Mouse (Mus musculus) adipose tissue, adult 10 weeks (tissue): ENCODE data around the gene Gm13275. TPM values are rescaled to one million over a fixed set of nuclear protein-coding genes. Genes with fewer than 3 reads are reported as not detected.

Source experiments
- polyA plus RNA-seq: library from polyadenylated mRNA; stranded (reverse); fragments of 350-450 nt; fragmentation: Illumina TruSeq; extraction: RNeasy Lipid Tissue Mini Kit (QIAGEN cat#74804); gene quantifications from one replicate; pipeline ENCODE4 v1.2.3, GENCODE M21; 2014; ENCODE audit warnings: low read depth, low replicate concordance

Gm13275 gene
- not detected for polyA plus RNA-seq

DNA sequence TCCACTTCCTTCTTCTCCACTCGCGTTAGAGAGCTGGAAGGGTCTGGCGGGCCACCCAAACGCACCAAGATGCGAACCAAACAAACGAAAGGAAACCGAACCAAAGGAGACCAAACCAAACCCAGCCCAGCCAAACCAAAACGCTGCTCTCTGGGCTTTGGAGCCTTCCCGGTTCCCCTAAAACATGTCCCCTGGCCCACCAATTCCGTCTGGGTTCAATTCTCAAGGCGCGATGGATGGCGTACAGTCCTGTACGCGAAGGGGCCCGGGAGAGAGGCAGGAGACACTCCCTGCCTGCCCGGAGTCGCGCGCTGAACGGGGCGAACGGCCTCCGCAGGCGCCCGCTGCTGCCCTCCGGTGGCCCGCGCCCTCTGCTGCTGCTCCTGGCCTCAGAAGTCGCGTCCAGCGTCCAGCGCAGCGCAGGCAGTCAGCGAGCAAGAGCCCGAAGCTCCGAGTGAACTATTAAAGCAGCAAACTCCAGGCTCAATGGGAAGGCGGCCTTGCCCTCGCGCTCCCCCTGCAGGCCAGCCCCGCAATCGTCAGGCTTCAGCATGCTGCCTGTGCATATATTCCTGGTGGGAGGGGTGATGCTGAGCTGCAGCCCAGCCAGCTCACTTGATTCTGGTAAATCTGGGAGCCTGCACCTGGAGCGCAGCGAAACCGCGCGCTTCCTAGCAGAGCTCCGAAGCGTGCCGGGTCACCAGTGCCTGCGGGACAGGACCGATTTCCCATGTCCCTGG lies at the start of gene Gm13275:
TSS of gene Gm13275 (plus strand) at position 552 of the 740 bp plus-strand sequence.

DNA sequence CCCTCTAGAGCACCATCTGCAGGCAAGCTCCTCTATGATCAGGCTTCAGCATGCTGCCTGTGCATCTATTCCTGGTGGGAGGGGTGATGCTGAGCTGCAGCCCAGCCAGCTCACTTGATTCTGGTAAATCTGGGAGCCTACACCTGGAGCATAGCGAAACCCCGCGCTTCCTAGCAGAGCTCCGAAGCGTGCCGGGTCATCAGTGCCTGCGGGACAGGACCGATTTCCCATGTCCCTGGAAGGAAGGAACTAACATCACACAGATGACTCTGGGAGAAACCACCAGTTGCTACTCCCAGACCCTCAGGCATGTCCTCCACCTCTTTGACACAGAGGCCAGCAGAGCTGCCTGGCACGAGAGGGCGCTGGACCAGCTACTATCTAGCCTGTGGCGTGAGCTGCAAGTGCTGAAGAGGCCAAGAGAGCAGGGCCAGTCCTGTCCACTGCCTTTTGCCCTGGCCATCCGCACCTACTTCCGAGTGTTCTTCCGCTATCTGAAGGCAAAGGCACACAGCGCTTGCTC lies 39.4 kb upstream of the Gm13275 start, which contains the start of gene Gm13271:
TSS of gene Gm13271 (plus strand) at position 51 of the 523 bp plus-strand sequence.

DNA sequence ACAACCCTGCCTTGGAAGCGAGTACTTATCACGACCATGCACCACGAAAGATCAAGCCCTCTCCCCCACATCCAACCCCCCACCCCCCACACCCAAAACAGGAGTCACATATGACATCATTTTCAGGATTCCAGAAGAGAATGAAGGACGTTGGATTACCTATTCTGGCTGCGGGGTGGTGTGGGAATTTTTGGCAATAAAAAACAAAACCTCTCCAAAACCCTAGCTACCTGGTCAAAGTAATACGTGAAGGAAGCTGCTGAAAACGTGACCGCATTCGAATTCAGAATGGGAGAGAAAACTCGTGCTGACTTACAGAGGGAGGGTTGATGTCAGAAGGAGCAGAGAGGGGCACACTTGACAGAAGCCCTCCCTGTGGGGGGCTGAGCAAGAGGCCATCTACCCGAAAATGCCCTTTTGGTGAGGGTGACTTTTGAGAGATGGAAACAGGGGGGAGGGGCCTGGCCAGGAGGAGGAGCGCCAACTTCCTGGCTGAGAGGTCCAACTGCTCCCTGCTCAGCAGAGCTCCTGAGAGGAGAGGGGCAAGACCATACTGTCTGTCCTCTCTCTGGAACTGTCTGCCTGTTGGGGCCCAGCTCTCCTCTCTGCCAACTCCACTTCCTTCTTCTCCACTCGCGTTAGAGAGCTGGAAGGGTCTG lies 34.5 kb upstream of the Gm13275 start, which contains the start of gene Gm13283:
TSS of gene Gm13283 (plus strand) at position 510 of the 659 bp plus-strand sequence.

DNA sequence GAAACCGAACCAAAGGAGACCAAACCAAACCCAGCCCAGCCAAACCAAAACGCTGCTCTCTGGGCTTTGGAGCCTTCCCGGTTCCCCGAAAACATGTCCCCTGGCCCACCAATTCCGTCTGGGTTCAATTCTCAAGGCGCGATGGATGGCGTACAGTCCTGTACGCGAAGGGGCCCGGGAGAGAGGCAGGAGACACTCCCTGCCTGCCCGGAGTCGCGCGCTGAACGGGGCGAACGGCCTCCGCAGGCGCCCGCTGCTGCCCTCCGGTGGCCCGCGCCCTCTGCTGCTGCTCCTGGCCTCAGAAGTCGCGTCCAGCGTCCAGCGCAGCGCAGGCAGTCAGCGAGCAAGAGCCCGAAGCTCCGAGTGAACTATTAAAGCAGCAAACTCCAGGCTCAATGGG lies 20.8 kb upstream of the Gm13275 start, which contains the start of gene Gm13290:
TSS of gene Gm13290 (plus strand) at position 301 of the 400 bp plus-strand sequence.

DNA sequence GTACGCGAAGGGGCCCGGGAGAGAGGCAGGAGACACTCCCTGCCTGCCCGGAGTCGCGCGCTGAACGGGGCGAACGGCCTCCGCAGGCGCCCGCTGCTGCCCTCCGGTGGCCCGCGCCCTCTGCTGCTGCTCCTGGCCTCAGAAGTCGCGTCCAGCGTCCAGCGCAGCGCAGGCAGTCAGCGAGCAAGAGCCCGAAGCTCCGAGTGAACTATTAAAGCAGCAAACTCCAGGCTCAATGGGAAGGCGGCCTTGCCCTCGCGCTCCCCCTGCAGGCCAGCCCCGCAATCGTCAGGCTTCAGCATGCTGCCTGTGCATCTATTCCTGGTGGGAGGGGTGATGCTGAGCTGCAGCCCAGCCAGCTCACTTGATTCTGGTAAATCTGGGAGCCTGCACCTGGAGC lies 17.7 kb upstream of the Gm13275 start, which contains the start of gene Gm13289:
TSS of gene Gm13289 (plus strand) at position 301 of the 400 bp plus-strand sequence.

DNA sequence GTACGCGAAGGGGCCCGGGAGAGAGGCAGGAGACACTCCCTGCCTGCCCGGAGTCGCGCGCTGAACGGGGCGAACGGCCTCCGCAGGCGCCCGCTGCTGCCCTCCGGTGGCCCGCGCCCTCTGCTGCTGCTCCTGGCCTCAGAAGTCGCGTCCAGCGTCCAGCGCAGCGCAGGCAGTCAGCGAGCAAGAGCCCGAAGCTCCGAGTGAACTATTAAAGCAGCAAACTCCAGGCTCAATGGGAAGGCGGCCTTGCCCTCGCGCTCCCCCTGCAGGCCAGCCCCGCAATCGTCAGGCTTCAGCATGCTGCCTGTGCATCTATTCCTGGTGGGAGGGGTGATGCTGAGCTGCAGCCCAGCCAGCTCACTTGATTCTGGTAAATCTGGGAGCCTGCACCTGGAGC lies 14.7 kb upstream of the Gm13275 start, which contains the start of gene Gm13272:
TSS of gene Gm13272 (plus strand) at position 301 of the 400 bp plus-strand sequence.

DNA sequence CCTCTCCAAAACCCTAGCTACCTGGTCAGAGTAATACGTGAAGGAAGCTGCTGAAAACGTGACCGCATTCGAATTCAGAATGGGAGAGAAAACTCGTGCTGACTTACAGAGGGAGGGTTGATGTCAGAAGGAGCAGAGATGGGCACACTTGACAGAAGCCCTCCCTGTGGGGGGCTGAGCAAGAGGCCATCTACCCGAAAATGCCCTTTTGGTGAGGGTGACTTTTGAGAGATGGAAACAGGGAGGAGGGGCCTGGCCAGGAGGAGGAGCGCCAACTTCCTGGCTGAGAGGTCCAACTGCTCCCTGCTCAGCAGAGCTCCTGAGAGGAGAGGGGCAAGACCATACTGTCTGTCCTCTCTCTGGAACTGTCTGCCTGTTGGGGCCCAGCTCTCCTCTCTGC lies 12.5 kb upstream of the Gm13275 start, which contains the start of gene Ifnz:
TSS of gene Ifnz (plus strand) at position 301 of the 400 bp plus-strand sequence.

DNA sequence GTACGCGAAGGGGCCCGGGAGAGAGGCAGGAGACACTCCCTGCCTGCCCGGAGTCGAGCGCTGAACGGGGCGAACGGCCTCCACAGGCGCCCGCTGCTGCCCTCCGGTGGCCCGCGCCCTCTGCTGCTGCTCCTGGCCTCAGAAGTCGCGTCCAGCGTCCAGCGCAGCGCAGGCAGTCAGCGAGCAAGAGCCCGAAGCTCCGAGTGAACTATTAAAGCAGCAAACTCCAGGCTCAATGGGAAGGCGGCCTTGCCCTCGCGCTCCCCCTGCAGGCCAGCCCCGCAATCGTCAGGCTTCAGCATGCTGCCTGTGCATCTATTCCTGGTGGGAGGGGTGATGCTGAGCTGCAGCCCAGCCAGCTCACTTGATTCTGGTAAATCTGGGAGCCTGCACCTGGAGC lies 8.9 kb upstream of the Gm13275 start, which contains the start of gene Gm13276:
TSS of gene Gm13276 (plus strand) at position 301 of the 400 bp plus-strand sequence.

DNA sequence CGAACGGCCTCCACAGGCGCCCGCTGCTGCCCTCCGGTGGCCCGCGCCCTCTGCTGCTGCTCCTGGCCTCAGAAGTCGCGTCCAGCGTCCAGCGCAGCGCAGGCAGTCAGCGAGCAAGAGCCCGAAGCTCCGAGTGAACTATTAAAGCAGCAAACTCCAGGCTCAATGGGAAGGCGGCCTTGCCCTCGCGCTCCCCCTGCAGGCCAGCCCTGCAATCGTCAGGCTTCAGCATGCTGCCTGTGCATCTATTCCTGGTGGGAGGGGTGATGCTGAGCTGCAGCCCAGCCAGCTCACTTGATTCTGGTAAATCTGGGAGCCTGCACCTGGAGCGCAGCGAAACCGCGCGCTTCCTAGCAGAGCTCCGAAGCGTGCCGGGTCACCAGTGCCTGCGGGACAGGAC lies 5.9 kb upstream of the Gm13275 start, which contains the start of gene Gm13277:
TSS of gene Gm13277 (plus strand) at position 231 of the 400 bp plus-strand sequence.

DNA sequence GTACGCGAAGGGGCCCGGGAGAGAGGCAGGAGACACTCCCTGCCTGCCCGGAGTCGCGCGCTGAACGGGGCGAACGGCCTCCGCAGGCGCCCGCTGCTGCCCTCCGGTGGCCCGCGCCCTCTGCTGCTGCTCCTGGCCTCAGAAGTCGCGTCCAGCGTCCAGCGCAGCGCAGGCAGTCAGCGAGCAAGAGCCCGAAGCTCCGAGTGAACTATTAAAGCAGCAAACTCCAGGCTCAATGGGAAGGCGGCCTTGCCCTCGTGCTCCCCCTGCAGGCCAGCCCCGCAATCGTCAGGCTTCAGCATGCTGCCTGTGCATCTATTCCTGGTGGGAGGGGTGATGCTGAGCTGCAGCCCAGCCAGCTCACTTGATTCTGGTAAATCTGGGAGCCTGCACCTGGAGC lies 3.0 kb upstream of the Gm13275 start, which contains the start of gene Gm13278:
TSS of gene Gm13278 (plus strand) at position 301 of the 400 bp plus-strand sequence.

DNA sequence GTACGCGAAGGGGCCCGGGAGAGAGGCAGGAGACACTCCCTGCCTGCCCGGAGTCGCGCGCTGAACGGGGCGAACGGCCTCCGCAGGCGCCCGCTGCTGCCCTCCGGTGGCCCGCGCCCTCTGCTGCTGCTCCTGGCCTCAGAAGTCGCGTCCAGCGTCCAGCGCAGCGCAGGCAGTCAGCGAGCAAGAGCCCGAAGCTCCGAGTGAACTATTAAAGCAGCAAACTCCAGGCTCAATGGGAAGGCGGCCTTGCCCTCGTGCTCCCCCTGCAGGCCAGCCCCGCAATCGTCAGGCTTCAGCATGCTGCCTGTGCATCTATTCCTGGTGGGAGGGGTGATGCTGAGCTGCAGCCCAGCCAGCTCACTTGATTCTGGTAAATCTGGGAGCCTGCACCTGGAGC lies 2.8 kb downstream of the Gm13275 start, which contains the start of gene Gm13279:
TSS of gene Gm13279 (plus strand) at position 301 of the 400 bp plus-strand sequence.

DNA sequence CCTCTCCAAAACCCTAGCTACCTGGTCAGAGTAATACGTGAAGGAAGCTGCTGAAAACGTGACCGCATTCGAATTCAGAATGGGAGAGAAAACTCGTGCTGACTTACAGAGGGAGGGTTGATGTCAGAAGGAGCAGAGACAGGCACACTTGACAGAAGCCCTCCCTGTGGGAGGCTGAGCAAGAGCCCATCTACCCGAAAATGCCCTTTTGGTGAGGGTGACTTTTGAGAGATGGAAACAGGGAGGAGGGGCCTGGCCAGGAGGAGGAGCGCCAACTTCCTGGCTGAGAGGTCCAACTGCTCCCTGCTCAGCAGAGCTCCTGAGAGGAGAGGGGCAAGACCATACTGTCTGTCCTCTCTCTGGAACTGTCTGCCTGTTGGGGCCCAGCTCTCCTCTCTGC lies 5.1 kb downstream of the Gm13275 start, which contains the start of gene Gm13285:
TSS of gene Gm13285 (plus strand) at position 301 of the 400 bp plus-strand sequence.

DNA sequence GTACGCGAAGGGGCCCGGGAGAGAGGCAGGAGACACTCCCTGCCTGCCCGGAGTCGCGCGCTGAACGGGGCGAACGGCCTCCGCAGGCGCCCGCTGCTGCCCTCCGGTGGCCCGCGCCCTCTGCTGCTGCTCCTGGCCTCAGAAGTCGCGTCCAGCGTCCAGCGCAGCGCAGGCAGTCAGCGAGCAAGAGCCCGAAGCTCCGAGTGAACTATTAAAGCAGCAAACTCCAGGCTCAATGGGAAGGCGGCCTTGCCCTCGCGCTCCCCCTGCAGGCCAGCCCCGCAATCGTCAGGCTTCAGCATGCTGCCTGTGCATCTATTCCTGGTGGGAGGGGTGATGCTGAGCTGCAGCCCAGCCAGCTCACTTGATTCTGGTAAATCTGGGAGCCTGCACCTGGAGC lies 8.7 kb downstream of the Gm13275 start, which contains the start of gene Gm13287:
TSS of gene Gm13287 (plus strand) at position 301 of the 400 bp plus-strand sequence.

DNA sequence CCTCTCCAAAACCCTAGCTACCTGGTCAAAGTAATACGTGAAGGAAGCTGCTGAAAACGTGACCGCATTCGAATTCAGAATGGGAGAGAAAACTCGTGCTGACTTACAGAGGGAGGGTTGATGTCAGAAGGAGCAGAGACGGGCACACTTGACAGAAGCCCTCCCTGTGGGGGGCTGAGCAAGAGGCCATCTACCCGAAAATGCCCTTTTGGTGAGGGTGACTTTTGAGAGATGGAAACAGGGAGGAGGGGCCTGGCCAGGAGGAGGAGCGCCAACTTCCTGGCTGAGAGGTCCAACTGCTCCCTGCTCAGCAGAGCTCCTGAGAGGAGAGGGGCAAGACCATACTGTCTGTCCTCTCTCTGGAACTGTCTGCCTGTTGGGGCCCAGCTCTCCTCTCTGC lies 10.9 kb downstream of the Gm13275 start, which contains the start of gene Gm13288:
TSS of gene Gm13288 (plus strand) at position 301 of the 400 bp plus-strand sequence.

DNA sequence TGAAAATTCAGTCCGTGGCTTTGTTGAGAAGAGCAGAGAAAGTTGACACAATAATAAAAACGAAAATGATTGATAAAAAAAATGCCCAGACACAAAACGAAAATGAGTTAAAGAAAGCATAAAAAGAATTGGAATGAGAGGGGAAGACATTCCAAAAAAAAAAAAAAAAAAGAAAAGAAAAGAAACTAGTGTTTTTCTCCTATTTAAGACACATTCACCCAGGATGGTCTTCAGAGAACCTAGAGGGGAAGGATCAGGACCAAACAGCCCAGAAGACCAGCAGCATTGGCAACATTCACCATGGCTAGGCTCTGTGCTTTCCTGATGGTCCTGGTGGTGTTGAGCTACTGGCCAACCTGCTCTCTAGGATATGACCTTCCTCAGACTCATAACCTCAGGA lies 21.6 kb downstream of the Gm13275 start, which contains the start of gene Ifna7:
TSS of gene Ifna7 (plus strand) at position 301 of the 400 bp plus-strand sequence.

DNA sequence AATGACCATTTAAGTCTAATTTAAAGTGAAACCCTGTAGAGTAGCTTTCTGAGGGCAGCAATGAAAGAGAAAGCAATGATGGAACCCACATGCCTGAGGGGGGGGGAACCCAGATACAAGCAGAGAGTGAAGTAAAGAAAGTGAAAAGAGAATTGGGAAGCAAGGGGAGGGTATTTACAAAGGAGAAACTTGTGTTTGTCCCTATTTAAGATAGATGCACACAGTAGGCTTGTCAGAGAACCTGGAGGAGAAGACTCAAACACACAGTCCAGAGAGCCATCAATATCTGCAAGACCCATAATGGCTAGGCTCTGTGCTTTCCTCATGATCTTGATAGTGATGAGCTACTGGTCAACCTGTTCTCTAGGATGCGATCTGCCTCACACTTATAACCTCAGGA lies 25.4 kb downstream of the Gm13275 start, which contains the start of gene Ifna11:
TSS of gene Ifna11 (plus strand) at position 301 of the 400 bp plus-strand sequence.

DNA sequence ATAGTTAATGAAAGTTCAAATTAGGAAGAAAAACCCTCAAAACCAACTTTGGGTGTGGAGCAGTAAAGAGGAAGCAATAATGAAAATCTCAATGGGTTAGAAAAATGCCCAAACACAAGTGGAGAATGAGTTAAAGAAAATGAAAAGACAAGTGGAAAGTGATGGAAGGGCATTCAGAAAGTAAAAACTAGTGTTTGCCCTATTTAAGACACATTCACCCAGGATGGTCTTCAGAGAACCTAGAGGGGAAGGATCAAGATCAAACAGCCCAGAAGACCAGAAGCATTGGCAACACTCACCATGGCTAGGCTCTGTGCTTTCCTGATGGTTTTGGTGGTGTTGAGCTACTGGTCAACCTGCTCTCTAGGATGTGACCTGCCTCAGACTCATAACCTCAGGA lies 32.8 kb downstream of the Gm13275 start, which contains the start of gene Ifna6:
TSS of gene Ifna6 (plus strand) at position 301 of the 400 bp plus-strand sequence.

DNA sequence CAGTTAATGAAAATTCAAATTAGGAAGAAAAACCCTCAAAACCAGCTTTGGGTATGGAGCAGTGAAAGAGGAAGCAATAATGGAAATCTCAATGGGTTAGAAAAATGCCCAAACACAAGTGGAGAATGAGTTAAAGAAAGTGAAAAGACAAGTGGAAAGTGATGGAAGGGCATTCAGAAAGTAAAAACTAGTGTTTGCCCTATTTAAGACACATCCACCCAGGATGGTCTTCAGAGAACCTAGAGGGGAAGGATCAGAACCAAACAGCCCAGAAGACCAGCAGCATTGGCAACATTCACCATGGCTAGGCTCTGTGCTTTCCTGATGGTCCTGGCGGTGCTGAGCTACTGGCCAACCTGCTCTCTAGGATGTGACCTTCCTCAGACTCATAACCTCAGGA lies 40.9 kb downstream of the Gm13275 start, which contains the start of gene Ifna5:
TSS of gene Ifna5 (plus strand) at position 301 of the 400 bp plus-strand sequence.

DNA sequence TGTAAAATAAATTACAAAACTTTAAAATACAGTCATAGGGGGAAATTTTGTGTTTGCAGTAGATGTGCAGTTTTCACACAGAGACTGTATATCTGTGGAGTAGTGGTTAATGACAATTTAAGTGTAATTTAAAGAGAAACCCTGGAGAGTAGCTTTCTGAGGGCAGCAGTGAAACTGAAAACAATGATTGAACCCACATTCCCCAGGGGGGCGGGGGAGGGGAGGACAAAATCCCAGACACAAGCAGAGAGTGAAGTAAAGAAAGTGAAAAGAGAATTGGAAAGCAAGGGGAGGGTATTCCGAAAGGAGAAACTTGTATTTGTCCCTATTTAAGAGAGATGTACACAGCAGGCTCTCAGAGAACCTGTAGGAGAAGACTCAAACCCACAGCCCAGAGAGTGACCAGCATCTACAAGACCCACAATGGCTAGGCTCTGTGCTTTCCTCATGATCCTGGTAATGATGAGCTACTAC lies 47.2 kb downstream of the Gm13275 start, which contains the start of gene Ifna4:
TSS of gene Ifna4 (plus strand) at position 424 of the 474 bp plus-strand sequence.

